Mouse (Mus musculus) lung, embryonic 15.5 days (tissue): Measurements from ENCODE around the gene Gm20894. TPM values are rescaled to one million over a fixed set of nuclear protein-coding genes. Genes with fewer than 3 reads are reported as not detected.
"Not testable (repeated sequence)": the region's sequence is repeated elsewhere in the genome, so short reads cannot be mapped to it uniquely, and the experiment has no call there.

ENCODE experiments used
- ATAC-seq: fragments of 200-750 bp; cut with Nextera tagmentation; 2 replicates; pipeline ENCODE4 v1.8.0; 2017; ENCODE audit warnings: moderate number of reproducible peaks, borderline replicate concordance; ENCODE audit not compliant: low FRiP score, low TSS enrichment; ENCODE audit errors: extremely low read depth
- H3K27ac ChIP-seq: fragments of 300-500 bp; sonication (generic); 2 replicates; pipeline ENCODE4 v1.5.1; 2015; ENCODE audit warnings: moderate library complexity, mild to moderate bottlenecking, inconsistent platforms
- H3K27me3 ChIP-seq: fragments of 300-500 bp; sonication (generic); 2 replicates; pipeline ENCODE4 v1.6.1; 2015; ENCODE audit warnings: inconsistent platforms
- H3K36me3 ChIP-seq: fragments of 300-500 bp; sonication (generic); 2 replicates; pipeline ENCODE4 v1.6.1; 2015; ENCODE audit warnings: inconsistent platforms
- H3K4me1 ChIP-seq: fragments of 300-500 bp; sonication (generic); 2 replicates; pipeline ENCODE4 v1.6.1; 2015; ENCODE audit warnings: inconsistent platforms
- H3K4me2 ChIP-seq: fragments of 300-500 bp; sonication (generic); 2 replicates; pipeline ENCODE4 v1.6.1; 2015; ENCODE audit warnings: inconsistent platforms, mild to moderate bottlenecking, moderate library complexity
- H3K4me3 ChIP-seq: fragments of 300-500 bp; sonication (generic); 2 replicates; pipeline ENCODE4 v1.5.1; 2015; ENCODE audit warnings: mild to moderate bottlenecking, inconsistent platforms
- H3K9ac ChIP-seq: fragments of 300-500 bp; sonication (generic); 2 replicates; pipeline ENCODE4 v1.6.1; 2015; ENCODE audit warnings: inconsistent platforms
- H3K9me3 ChIP-seq: fragments of 300-500 bp; sonication (generic); 2 replicates; pipeline ENCODE4 v1.6.1; 2016; ENCODE audit warnings: inconsistent platforms
- WGBS: fragments of 180-500 bp; shearing (Covaris S2); methylation state at CpG from one replicate; pipeline ENCODE4 v1.1.7; 2015; 5-methylcytosine and 5-hydroxymethylcytosine counted together
- polyA plus RNA-seq: library from polyadenylated mRNA; unstranded; fragments of >200 nt; fragmentation: Nextera tagmentation; extraction: Ambion mirVana; gene quantifications from 2 replicates; pipeline ENCODE4 v1.2.1, GENCODE M21; 2015

Gm20894 gene
- not detected in 2 replicates for polyA plus RNA-seq

DNA sequence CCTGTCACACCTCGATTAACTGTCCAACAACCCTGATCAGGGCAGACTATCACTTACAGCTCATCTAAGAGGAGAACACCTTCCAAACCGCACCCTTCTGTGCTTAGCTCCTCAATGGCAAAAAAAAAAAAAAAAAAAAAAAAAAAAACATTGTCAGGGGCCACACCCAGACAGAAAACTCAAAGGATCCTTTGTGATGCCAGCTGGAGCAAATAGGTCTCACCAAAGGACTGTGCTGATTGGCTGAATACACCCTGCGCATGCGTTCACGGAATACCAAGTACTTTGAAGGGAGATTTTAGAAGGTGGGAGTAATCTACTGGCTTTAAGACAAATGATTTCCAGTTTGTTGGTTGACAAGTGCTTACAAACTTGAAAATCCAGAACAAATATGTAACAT lies at the start of gene Gm20894:
Gene Gm20894, minus strand, starts transcription at position 101 of the 400 bp plus-strand sequence.
- no CpG with 5 or more reads among the region's 5 CpGs for WGBS

More for the DNA sequence above, at the start of gene Gm20894:
- H3K36me3 ChIP-seq, H3K4me3 ChIP-seq, H3K9me3 ChIP-seq, ATAC-seq, H3K4me1 ChIP-seq, H3K27ac ChIP-seq, H3K27me3 ChIP-seq, H3K9ac ChIP-seq, H3K4me2 ChIP-seq: not testable (repeated sequence)
